Mouse (Mus musculus): ENCODE results near the gene Phgr1.

GRCm38 (mm10) chr2:118772158-118772874 lies at the start of gene Phgr1:
- TF ChIP-seq CTCF (IDR thresholded peaks at IDR 0.05; ENCODE audit: borderline replicate concordance, control insufficient read depth, extremely low read depth, insufficient read depth, low read length, poor library complexity) (no peak), POLR2A (IDR thresholded peaks at IDR 0.05; ENCODE audit: control insufficient read depth, extremely low read depth, insufficient read depth, low read length, poor library complexity) (no peak)
